Mouse (Mus musculus): ENCODE results near the gene 1700122O11Rik.

The 1700122O11Rik gene

DNA sequence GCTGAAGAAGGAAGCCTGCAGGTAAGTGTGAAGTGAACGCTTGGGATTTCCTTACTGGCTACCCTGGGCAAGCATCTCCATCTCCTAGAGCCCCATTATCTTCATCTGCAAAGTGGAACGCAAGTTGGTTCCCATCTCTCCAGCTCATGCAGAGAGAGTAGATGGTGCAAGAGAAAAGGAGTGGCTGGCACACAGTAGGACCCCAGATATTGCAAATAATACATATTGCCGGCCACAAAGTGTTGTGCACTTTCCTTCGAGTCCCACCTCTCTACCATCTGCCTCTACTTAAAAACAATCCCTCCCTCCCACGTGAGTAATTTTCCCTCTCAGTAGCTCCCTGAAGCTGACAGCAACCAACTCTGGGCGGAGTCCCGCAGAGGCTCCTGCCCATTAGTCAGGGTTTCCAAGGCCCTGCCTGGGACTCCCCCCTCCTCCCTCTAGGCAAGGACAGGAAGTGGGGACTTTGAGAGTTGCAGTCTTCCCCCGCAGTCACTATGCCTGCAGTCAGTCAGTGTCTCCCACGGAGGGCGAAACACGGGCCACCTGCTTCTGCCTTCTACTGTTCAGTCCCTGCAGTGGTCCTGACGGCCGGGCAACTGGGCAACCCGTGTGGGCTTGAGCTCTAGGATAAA lies 1.3 kb upstream of the 1700122O11Rik start:
- CTCF ChIA-PET, result interaction anchor here in 2 of 4 experiments (0.6 to 2.0 kb wide), 4 partner anchors 58 to 295 kb away, joined by 3 to 9 read pairs (median 3); no protein-coding TSS in a partner anchor
- POLR2A ChIA-PET, result interaction anchor here in 1 of 4 experiments (0.6 kb wide), 1 partner anchor 49 kb away, joined by 3 read pairs; no protein-coding TSS in a partner anchor

DNA sequence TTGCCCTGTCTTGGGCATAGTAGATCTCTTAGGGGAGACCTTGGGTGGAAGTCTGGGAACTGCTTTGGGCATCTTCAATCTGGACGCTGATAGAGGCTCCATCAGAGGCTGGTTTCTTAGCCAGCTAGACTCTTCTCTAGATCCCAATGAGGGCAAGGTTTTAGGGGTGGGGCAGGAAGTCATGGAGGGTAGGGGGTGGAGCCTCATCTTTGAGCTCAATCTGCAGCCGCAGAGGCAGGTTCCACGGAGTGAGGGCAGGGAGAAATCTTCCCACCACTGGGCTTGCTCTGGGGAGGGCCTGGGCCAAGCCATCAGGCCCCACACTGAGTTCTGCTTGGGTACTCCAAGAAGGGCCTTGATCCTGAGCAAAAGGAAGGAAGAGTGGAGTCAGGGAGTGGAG lies 1.2 kb downstream of the 1700122O11Rik start:
- CTCF ChIA-PET, result interaction anchor here (0.6 to 4.2 kb wide), 12 partner anchors 9 to 438 kb away, joined by 3 to 22 read pairs (median 4); no protein-coding TSS in a partner anchor
- POLR2A ChIA-PET, result interaction anchor here in 1 of 4 experiments (0.5 to 1.4 kb wide), 4 partner anchors 9 to 994 kb away, joined by 3 to 4 read pairs (median 4); no protein-coding TSS in a partner anchor

DNA sequence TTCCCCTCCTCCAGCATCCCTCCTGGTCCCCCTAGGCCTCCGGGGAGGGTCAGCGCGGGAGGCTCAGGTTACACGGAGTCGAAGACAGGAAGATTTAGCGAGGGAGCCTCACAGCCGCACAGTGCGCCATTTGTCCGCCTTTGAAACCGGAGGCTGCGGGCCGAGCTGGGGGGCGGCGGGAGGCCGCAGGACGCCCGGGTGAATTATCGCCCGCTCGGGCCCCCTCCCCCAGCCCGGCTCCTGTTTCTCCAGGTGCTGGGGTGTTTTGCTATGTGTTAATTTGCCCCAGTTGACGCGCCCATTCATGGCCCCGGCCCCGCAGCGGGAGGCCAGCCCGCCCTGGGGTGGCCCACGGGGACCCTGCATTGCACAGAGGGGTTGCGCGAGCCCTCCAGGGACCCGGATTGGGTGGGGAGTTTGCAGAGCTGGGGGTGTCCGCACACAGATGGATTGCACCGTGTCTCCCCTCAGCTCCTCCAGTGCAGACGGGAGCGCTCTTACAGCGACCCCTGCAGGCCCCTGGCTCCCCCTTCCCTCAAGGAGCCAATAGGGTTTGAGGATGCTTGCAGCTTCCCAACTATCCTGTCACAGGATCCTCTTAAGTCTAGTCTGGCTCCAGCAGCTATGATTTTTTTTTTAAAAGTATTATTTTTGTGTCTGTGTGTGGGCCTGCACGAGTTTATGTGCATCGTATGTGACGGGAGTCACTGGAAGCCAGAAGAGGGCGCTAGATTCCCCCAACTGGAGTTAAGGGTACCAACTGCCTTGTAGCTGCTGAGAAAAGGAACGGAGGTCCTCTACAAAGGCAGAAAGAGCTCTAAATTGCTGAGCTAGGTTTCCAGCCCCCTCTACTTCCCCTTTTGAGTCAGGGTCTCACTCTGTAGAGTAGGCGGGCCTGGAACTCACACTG lies 6.3 kb downstream of the 1700122O11Rik start:
- POLR2A ChIA-PET, result interaction anchor here (0.6 to 1.5 kb wide), 24 partner anchors 9 to 293 kb away, joined by 3 to 7 read pairs (median 3); no protein-coding TSS in a partner anchor

DNA sequence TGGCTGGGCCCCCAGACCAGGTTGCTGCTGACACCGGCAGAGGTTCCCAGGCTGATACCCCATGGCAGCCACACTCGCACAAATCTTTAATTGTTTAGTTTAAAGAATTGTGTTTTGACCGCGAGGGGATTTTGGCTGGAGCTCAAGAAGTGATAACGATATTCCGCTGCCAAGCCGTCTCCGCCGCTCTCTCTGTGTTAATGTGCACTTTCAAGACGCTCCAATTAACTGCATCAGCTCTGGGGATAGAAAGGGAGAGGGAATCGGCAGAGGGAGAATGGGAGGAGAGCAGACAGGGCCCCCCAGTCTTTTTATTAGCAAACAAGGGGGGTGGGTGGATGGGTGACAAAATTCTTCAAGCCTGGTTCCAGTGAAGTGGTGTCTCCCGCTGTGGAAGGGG lies 8.9 kb downstream of the 1700122O11Rik start:
- CTCF ChIA-PET, result interaction anchor here in 3 of 4 experiments (0.5 to 1.9 kb wide), 5 partner anchors 13 to 236 kb away, joined by 3 to 6 read pairs (median 5); no protein-coding TSS in a partner anchor
- POLR2A ChIA-PET, result interaction anchor here in 1 of 4 experiments (0.7 kb wide), 1 partner anchor 36 kb away, joined by 5 read pairs; no protein-coding TSS in a partner anchor

More for the DNA sequence above, 6.3 kb downstream of the 1700122O11Rik start:
- CTCF ChIA-PET, result interaction anchor here (0.5 to 2.6 kb wide), 155 partner anchors 8 to 1280 kb away, joined by 3 to 45 read pairs (median 4); partner anchors contain the start of genes 1700067P10Rik (in 1 of the 4) and Cnpy3 (in 1 of the 4)

DNA sequence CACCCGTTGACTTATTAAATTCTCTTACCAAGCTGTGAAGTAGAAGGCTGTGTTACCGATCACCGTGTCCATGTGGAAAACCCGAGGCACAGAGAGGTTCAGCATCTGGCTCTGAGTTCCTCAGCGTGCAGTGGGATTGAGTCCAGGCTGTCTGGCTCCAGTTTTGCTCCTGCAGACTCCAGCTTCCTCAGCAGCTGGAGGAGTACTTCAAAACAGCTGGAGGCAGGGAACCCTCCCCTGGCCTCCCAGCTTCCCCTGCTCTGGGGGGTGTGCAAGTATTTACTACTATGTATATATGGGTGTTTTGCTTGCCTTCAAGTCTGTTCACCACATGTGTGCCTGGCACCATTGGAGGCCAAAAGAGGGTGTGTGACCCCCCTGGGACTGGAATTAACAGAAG lies 9.8 kb downstream of the 1700122O11Rik start:
- ChIA-PET CTCF (interaction anchor here (0.7 to 2.1 kb wide), 12 partner anchors 11 to 235 kb away, joined by 3 to 10 read pairs (median 5); no protein-coding TSS in a partner anchor), POLR2A (no interaction called here)

DNA sequence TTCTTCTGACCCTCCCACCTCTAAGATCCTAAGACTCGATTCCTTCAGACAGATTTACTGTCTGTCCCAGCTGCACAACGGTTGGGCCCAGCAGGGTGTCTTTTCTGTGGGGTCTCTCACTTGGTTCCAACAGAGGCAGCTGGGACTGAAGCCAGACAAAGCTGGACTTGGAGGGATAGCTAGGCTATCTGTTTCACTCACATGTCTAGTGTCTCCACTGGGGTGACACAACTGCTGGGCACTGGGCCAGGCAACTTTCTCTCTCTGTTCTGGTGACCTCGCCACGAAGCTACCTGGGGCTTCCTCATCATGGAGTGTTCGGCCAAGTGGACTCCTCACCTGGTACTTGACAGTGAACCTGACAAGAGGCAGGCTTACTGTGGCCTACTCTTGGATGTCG lies 10.4 kb downstream of the 1700122O11Rik start:
- POLR2A ChIA-PET, result interaction anchor here in 2 of 4 experiments (0.9 to 1.0 kb wide), 2 partner anchors 176 to 289 kb away, joined by 3 to 4 read pairs; no protein-coding TSS in a partner anchor

DNA sequence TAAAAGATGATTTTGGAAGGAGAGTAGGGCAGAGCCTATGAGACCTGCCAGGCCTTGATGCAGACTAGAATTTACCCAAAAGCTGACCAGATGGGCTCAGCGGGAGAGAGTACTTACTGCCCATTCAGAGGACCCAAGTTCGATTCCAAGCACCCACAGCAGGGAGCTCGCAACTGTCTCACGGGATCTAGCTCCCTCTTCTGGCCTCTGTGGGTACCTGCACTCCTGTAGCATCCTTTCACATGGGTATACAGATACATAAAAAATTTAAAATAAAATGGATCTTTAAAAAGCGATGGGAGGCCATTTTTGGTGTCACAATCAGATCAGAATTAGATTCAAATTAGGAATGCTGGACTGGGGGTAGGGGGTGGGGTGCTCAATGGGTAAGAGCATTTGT lies 11.1 kb downstream of the 1700122O11Rik start:
- ChIA-PET POLR2A (interaction anchor here in 2 of 4 experiments (0.6 to 1.1 kb wide), 4 partner anchors 27 to 289 kb away, joined by 3 to 4 read pairs (median 3); no protein-coding TSS in a partner anchor), CTCF (interaction anchor here (0.6 to 2.1 kb wide), 37 partner anchors 8 to 234 kb away, joined by 3 to 10 read pairs (median 4); partner anchors contain the start of gene Foxp4 (in 1 of the 4))

More for the DNA sequence above, 10.4 kb downstream of the 1700122O11Rik start:
- CTCF ChIA-PET, result interaction anchor here (0.6 to 2.1 kb wide), 28 partner anchors 8 to 235 kb away, joined by 3 to 10 read pairs (median 5); partner anchors contain the start of gene Foxp4 (in 1 of the 4)

DNA sequence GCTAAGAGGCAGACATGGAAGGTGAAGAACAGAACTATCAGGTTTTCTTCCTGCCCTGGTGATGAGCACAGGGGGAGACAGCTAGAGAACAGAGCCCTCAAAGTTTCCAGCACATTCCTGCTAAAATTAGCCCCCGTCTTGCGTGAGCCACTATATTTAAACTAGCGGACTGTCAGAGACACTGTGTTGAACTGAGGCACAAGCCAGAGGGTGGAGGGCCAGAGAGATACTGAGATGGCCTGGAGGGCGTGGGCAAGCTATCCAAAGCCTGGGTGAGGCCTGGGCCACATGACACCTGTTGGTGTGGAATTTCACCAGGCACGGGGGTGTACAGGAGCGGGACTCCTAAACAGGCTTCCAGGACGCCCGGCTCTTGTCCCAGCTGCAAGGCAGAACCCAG lies 14.0 kb downstream of the 1700122O11Rik start:
- CTCF ChIA-PET, result interaction anchor here in 3 of 4 experiments (0.6 to 3.5 kb wide), 6 partner anchors 8 to 77 kb away, joined by 3 to 12 read pairs (median 4); no protein-coding TSS in a partner anchor
- POLR2A ChIA-PET, result interaction anchor here in 3 of 4 experiments (0.5 to 1.4 kb wide), 5 partner anchors 11 to 436 kb away, joined by 3 to 5 read pairs (median 3); partner anchors contain the start of gene Mdfi (in 1 of the 3)

DNA sequence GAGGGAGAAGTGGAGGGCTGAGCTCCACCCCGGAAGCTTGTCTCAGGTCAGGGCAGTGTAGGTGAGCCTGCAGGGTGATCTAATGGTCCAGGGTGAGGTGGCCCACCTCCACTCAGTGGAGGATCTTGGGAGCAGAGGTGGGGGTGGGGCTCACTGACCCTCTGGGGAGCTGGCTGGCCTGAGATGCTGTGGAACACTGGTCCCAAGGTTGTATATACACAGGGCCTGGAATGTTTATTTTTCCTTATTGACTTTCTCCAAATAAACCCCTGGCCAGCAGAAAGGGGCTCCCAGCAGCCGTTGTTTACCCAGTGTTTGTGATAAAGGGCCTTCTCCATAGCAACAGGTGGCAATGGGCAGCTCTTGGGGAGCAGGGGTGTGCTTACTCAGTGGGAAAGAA lies 18.5 kb downstream of the 1700122O11Rik start:
- ChIA-PET CTCF (interaction anchor here in 1 of 4 experiments (2.5 kb wide), 1 partner anchor 12 kb away, joined by 10 read pairs; no protein-coding TSS in a partner anchor), POLR2A (interaction anchor here in 2 of 4 experiments (0.5 to 0.7 kb wide), 5 partner anchors 22 to 663 kb away, joined by 3 to 5 read pairs (median 3); no protein-coding TSS in a partner anchor)

DNA sequence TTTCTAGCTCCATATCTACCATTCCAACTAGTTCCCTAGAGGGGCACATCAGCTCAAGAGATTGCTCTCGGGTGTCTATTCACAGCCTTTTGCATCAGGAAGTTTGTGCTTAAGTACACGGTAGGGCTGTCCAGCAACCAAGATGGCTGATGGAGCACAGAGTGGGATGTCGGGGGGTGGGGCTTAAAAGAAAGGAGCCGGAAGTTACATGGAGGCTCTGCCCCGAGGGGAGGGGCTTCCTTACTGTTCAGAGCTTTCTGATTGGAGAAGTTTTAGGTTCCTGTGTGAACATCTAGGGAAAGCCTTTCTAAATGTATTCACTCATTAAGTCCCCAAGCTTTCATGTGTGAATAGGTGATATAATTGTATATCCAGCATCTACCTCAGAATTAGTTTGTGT lies 21.5 kb downstream of the 1700122O11Rik start:
- POLR2A ChIA-PET, result interaction anchor here in 2 of 4 experiments (0.8 to 1.8 kb wide), 6 partner anchors 13 to 67 kb away, joined by 3 to 14 read pairs (median 4); no protein-coding TSS in a partner anchor
- CTCF ChIA-PET, result interaction anchor here in 3 of 4 experiments (0.5 to 2.0 kb wide), 7 partner anchors 11 to 152 kb away, joined by 3 to 9 read pairs (median 4); no protein-coding TSS in a partner anchor

DNA sequence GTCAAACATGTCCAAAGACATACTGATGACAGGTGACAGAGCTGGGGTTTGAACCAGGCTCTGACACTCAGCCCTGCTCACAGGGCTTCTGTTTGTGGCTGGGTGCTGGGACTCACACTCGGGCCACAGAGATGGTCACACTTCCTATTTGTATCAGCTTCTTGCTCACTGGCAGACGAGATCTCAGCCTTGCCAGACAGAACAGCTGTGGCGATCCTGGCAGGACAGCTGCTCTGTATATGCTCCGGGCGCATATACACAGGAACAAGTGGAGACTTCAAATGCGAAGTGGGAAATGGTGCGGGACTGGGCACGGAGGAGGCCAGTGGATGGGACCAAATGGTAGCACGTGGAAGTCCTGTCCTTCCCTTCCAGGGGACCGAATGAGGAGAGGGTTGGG lies 25.5 kb downstream of the 1700122O11Rik start:
- CTCF ChIA-PET, result interaction anchor here (0.6 to 1.5 kb wide), 4 partner anchors 19 to 146 kb away, joined by 3 to 6 read pairs (median 4); no protein-coding TSS in a partner anchor

DNA sequence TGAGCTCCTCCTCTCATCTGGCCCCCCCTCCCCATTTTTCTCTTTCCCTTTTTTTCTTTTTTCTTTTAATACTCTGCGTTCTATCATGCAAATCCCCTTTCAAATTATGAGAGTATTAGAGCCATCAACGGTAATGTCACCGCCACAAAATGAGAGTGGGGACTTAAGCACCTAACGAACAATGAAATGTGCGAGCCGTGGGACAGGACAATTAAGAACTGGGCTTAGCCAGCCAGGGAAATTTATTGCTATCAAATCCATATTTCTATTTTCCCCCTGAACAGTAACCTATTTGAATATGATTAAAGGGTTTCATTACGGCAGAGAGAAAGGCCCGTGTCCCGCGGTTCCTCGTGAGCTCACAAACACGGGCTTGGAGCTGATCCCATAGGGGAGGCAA lies 27.0 kb downstream of the 1700122O11Rik start:
- CTCF ChIA-PET, result interaction anchor here in 3 of 4 experiments (0.6 to 1.7 kb wide), 6 partner anchors 20 to 714 kb away, joined by 3 to 17 read pairs (median 4); no protein-coding TSS in a partner anchor
- POLR2A ChIA-PET, result interaction anchor here in 3 of 4 experiments (0.6 to 1.5 kb wide), 6 partner anchors 8 to 1192 kb away, joined by 3 to 6 read pairs (median 3); no protein-coding TSS in a partner anchor

More for the DNA sequence above, 25.5 kb downstream of the 1700122O11Rik start:
- POLR2A ChIA-PET, result interaction anchor here in 2 of 4 experiments (0.6 to 1.0 kb wide), 3 partner anchors 11 to 1678 kb away, joined by 3 to 5 read pairs (median 3); no protein-coding TSS in a partner anchor

DNA sequence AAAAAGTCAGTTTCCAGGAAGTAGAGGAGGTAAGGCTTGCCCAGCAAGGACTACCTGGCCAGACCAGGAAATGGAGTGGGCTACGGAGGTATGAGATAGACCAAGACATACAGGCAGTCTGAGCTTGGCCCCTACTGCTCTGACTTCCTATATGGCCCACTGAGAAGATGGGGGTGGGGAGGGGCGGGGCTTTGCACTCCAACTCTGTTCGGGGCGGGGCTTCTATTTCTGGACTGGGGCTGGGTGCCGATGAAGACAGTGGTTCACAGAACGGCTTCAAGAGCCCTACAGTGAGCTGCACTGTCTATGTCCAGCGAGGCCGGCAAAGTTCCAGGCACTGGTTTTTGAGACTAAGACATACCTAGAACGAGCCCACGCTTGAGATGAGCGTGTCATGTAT lies 27.8 kb downstream of the 1700122O11Rik start:
- POLR2A ChIA-PET, result interaction anchor here (0.6 to 1.5 kb wide), 14 partner anchors 10 to 848 kb away, joined by 3 to 8 read pairs (median 3); no protein-coding TSS in a partner anchor
- CTCF ChIA-PET, result interaction anchor here (0.6 to 1.9 kb wide), 11 partner anchors 17 to 217 kb away, joined by 3 to 17 read pairs (median 4); no protein-coding TSS in a partner anchor

DNA sequence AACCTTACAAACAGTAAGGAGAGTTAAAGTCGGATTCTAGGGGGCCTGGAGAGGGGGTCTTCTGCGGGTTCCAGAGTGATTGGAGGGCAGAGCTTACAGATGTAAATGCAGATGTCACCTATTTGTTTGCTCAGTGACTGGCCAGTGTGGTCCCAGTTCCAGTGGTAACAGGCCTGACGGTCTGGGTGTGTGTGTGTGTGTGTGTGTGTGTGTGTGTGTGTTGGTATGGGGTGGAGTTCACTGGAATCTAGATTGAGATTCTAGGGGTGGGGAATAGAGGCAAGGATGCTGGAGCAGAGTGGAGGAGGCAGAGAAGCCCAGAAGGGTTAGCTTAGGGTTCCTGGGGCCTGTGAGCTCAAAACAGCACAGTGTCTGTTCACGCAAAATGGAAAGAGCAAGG lies 32.3 kb downstream of the 1700122O11Rik start:
- POLR2A ChIA-PET, result interaction anchor here in 1 of 4 experiments (0.6 kb wide), 1 partner anchor 42 kb away, joined by 3 read pairs; no protein-coding TSS in a partner anchor
- CTCF ChIA-PET, result interaction anchor here in 2 of 4 experiments (0.6 to 2.2 kb wide), 3 partner anchors 26 to 84 kb away, joined by 4 to 8 read pairs (median 5); no protein-coding TSS in a partner anchor

DNA sequence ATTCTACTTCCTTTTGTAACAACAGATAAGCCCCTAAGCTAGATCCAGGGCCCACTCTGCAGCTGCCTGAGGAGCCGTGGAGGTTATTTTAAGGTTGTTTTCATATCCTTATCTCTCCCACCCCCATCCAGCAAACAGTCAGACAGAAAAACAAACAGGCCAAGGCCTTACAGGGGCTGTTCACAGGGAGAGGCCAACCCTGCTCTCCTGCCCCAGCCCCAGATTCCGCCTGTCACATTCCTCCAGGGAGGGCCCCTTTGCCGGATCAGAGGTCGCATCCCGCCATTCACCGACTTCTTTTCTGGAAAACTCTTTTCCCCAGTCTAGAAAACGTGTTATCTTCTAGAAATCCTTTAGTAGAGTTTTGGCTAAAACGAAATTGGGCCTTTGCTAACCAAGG lies 33.0 kb downstream of the 1700122O11Rik start:
- ChIA-PET CTCF (interaction anchor here in 2 of 4 experiments (1.3 to 2.2 kb wide), 2 partner anchors 27 kb away, joined by 5 to 8 read pairs; no protein-coding TSS in a partner anchor), POLR2A (interaction anchor here in 2 of 4 experiments (0.6 to 1.6 kb wide), 4 partner anchors 9 to 41 kb away, joined by 3 to 4 read pairs (median 3); no protein-coding TSS in a partner anchor)

DNA sequence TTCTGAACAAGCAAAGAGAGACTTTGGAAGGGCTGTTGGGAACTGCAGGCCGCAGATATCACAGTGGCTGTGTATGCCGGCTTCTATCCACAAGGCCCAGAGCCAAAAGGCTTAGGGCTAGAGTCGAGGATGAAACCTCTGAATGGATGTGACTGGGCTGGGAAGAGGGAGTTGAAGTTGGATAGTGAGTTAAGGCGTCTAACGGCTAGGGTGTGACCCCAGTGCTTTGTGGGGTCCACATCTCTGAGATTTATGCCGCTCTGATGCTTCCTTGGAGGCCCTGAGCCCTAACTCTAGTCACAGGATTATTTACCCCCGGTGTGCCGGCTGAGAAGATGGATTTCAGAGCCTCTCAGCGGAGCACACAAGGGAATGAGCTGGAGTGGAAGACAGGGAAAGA lies 33.5 kb downstream of the 1700122O11Rik start:
- POLR2A ChIA-PET, result interaction anchor here in 1 of 4 experiments (1.0 to 1.6 kb wide), 3 partner anchors 10 to 27 kb away, joined by 3 to 4 read pairs (median 3); no protein-coding TSS in a partner anchor
- CTCF ChIA-PET, result no interaction called here

DNA sequence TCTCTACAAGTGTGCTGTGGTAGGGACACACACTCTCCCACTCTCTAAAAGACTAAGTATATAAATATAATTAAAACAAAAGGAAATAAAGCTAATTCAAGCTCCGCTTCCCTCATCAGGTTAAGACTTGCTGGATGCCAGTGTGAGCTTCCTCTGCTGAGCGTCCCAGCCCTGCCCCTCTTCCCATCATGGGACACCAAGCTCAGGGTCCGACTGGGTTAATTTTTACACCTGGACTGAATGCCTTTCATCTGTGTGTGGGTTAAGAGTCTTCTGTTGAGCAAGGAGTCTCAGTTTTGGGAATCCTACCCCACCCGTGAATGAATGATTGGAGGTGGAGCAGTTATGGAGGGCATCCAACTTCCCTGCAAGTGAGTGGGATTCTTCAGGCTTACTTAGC lies 35.6 kb downstream of the 1700122O11Rik start:
- CTCF ChIA-PET, result interaction anchor here in 3 of 4 experiments (0.6 to 2.1 kb wide), 6 partner anchors 29 to 210 kb away, joined by 3 to 11 read pairs (median 3); no protein-coding TSS in a partner anchor
- POLR2A ChIA-PET, result interaction anchor here in 3 of 4 experiments (0.9 to 2.8 kb wide), 13 partner anchors 9 to 312 kb away, joined by 3 to 14 read pairs (median 5); no protein-coding TSS in a partner anchor

Data from embryonic stem cell, embryonic (primary cell).